19 mouse cellular contexts compared by ENCODE assay signal in the genomic region with DNA sequence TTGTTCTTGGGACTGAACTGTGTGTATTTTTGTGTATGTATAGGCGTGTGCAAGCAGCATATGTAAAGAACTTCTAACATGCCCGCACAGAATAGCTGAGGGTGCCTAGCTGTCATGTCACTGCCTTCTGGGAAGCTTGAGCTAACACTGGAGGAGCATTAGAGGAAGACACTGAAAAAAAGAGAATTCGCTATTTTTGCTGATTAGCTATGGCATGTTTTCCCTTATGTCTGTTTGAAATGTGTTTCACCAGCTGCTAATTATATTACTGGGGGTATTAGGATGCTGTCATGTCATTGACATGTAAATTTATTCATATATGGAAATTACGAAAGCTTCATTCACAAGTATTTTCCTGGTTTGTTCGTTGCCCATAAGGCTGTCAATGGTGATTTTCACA. TPM values are rescaled to one million over a fixed set of nuclear protein-coding genes. Genes with fewer than 3 reads are reported as not detected.
DNase-seq lines count a peak whose midpoint lies in the region; ATAC-seq lines count a peak whose summit lies in the region.
"Had no signal": no experiment of that assay in that cellular context is flagged by ENCODE, and none has a peak within 500 bp of the region (broad histone marks: within the 10 kb centered on the region; RNA-seq: fewer than 3 reads in every experiment).

No protein-coding gene starts in this region.

- no peak overlapping the region for H3K4me2 ChIP-seq in hindbrain, embryonic 12.5 days (replicated peaks)
- H3K4me2 ChIP-seq in lung, embryonic 16.5 days (ENCODE audit: low read depth, low read length), result no peak overlapping the region
- H3K4me2 ChIP-seq in embryonic facial prominence, embryonic 15.5 days (replicated peaks), result no peak overlapping the region
- H3K4me2 ChIP-seq: heart, embryonic 12.5 days; midbrain, embryonic 12.5 days; neural tube, embryonic 12.5 days had no signal

- ATAC-seq in hindbrain, embryonic 12.5 days (ENCODE audit: low FRiP score), result peak; percentile 44
- ATAC-seq in lung, embryonic 16.5 days (ENCODE audit: low read depth), result no peak
- ATAC-seq in embryonic facial prominence, embryonic 15.5 days (ENCODE audit: insufficient number of reproducible peaks, low FRiP score, low TSS enrichment, low read depth), result no peak

- H3K27ac ChIP-seq in hindbrain, embryonic 12.5 days, result peak overlapping the region; percentile 52; the same call in 1 of the 2 replicates
- H3K27ac ChIP-seq in hindbrain, embryonic 10.5 days, result no peak overlapping the region
- H3K27ac ChIP-seq in lung, embryonic 16.5 days (ENCODE audit: low read length), result 0 out of 2 replicates have a peak overlapping the region, but pooled peaks have one; percentile 14
- 0 out of 2 replicates have a peak overlapping the region, but pooled peaks have one; percentile 2 for H3K27ac ChIP-seq in embryonic facial prominence, embryonic 10.5 days (replicated peaks)
- 0 out of 2 replicates have a peak overlapping the region, but pooled peaks have one; percentile 24 for H3K27ac ChIP-seq in embryonic facial prominence, embryonic 15.5 days (replicated peaks)
- H3K27ac ChIP-seq: midbrain, embryonic 12.5 days; neural tube, embryonic 12.5 days had no signal

- peaks cover 3% of the 10 kb centered on the region for H3K4me1 ChIP-seq in hindbrain, embryonic 12.5 days
- peaks cover 15% of the 10 kb centered on the region; the same call in 1 of the 2 replicates for H3K4me1 ChIP-seq in hindbrain, embryonic 10.5 days (replicated peaks)
- peaks cover 13% of the 10 kb centered on the region for H3K4me1 ChIP-seq in lung, embryonic 16.5 days (replicated peaks; ENCODE audit: control insufficient read depth, insufficient read depth, low read length)
- peaks cover 44% of the 10 kb centered on the region for H3K4me1 ChIP-seq in embryonic facial prominence, embryonic 10.5 days
- peaks cover 26% of the 10 kb centered on the region for H3K4me1 ChIP-seq in embryonic facial prominence, embryonic 15.5 days

- H3K36me3 ChIP-seq in hindbrain, embryonic 12.5 days, result no peaks in the 10 kb centered on the region
- H3K36me3 ChIP-seq in hindbrain, embryonic 10.5 days, result 0 out of 2 replicates have a peak, but pooled peaks cover 5% of the 10 kb centered on the region
- peaks cover 7% of the 10 kb centered on the region for H3K36me3 ChIP-seq in lung, embryonic 16.5 days (ENCODE audit: control insufficient read depth, insufficient read depth, low read length)
- H3K36me3 ChIP-seq in embryonic facial prominence, embryonic 10.5 days (replicated peaks), result peaks cover 18% of the 10 kb centered on the region
- peaks cover 18% of the 10 kb centered on the region for H3K36me3 ChIP-seq in embryonic facial prominence, embryonic 15.5 days
- H3K36me3 ChIP-seq: heart, embryonic 12.5 days; midbrain, embryonic 12.5 days; neural tube, embryonic 12.5 days had no signal

- no peak overlapping the region for H3K4me3 ChIP-seq in hindbrain, embryonic 12.5 days
- no peak overlapping the region for H3K4me3 ChIP-seq in hindbrain, embryonic 10.5 days
- no peak overlapping the region for H3K4me3 ChIP-seq in lung, embryonic 16.5 days (ENCODE audit: low read length)
- no peak overlapping the region for H3K4me3 ChIP-seq in embryonic facial prominence, embryonic 10.5 days
- H3K4me3 ChIP-seq in embryonic facial prominence, embryonic 15.5 days (replicated peaks), result no peak overlapping the region
- H3K4me3 ChIP-seq: heart, embryonic 12.5 days; midbrain, embryonic 12.5 days; neural tube, embryonic 12.5 days had no signal

- no peaks in the 10 kb centered on the region for H3K9me3 ChIP-seq in hindbrain, embryonic 12.5 days (replicated peaks)
- H3K9me3 ChIP-seq in hindbrain, embryonic 10.5 days, result 0 out of 2 replicates have a peak, but pooled peaks cover 3% of the 10 kb centered on the region
- H3K9me3 ChIP-seq in lung, embryonic 16.5 days (ENCODE audit: control insufficient read depth, low read length), result no peaks in the 10 kb centered on the region
- peaks cover 2% of the 10 kb centered on the region; the same call in 1 of the 2 replicates for H3K9me3 ChIP-seq in embryonic facial prominence, embryonic 10.5 days
- H3K9me3 ChIP-seq in embryonic facial prominence, embryonic 15.5 days (replicated peaks), result no peaks in the 10 kb centered on the region
- H3K9me3 ChIP-seq: heart, embryonic 12.5 days; midbrain, embryonic 12.5 days; neural tube, embryonic 12.5 days had no signal

- no peaks in the 10 kb centered on the region for H3K27me3 ChIP-seq in hindbrain, embryonic 12.5 days
- no peaks in the 10 kb centered on the region for H3K27me3 ChIP-seq in hindbrain, embryonic 10.5 days (ENCODE audit: insufficient read depth, poor library complexity, severe bottlenecking)
- no peaks in the 10 kb centered on the region for H3K27me3 ChIP-seq in lung, embryonic 16.5 days (ENCODE audit: control insufficient read depth, insufficient read depth, low read depth, low read length)
- H3K27me3 ChIP-seq in embryonic facial prominence, embryonic 10.5 days (replicated peaks; ENCODE audit: low read depth, poor library complexity, severe bottlenecking), result no peaks in the 10 kb centered on the region
- H3K27me3 ChIP-seq in embryonic facial prominence, embryonic 15.5 days, result no peaks in the 10 kb centered on the region; the same call in 1 of the 2 replicates
- H3K27me3 ChIP-seq: heart, embryonic 12.5 days; midbrain, embryonic 12.5 days; neural tube, embryonic 12.5 days; Patski had no signal

- no peak for DNase-seq in hindbrain, embryonic 10.5 days (ENCODE audit: low spot score)
- no peak for DNase-seq in lung, postnatal 14 days
- DNase-seq in embryonic facial prominence, embryonic 10.5 days (ENCODE audit: low spot score), result no peak
- DNase-seq in T-cell, adult 2 months (ENCODE audit: low spot score), result no peak
- no peak for DNase-seq in Muller cell, postnatal 12 days (ENCODE audit: inconsistent ontology term)
- DNase-seq: adrenal gland, postnatal 25 days; cerebellum, adult 9-11 months; gastrocnemius, postnatal 36 days; lung, adult 18-20 months; lung, postnatal 4 days; right cerebral cortex, postnatal 25 days; thymus, postnatal 14 days had no signal

- 59% methylated on average over 5 of the region's 5 CpGs for WGBS in hindbrain, embryonic 12.5 days
- 81% methylated on average over 5 of the region's 5 CpGs for WGBS in hindbrain, embryonic 10.5 days
- 77% methylated on average over 5 of the region's 5 CpGs for WGBS in lung, embryonic 16.5 days
- WGBS in embryonic facial prominence, embryonic 10.5 days, result 91% methylated on average over 5 of the region's 5 CpGs
- 59% methylated on average over 5 of the region's 5 CpGs for WGBS in embryonic facial prominence, embryonic 15.5 days

- H3K9ac ChIP-seq in hindbrain, embryonic 12.5 days, result no peak overlapping the region
- H3K9ac ChIP-seq in lung, embryonic 16.5 days (ENCODE audit: low read length), result no peak overlapping the region
- H3K9ac ChIP-seq in embryonic facial prominence, embryonic 15.5 days, result no peak overlapping the region
- H3K9ac ChIP-seq: midbrain, embryonic 12.5 days; neural tube, embryonic 12.5 days had no signal

RNA-seq across cellular contexts. Expression of a gene that starts 24.9 kb away (rescaled TPM):
- 10.5 and 11.5 TPM in 2 replicates for polyA plus RNA-seq in hindbrain, embryonic 12.5 days (2016; fragmentation: Nextera tagmentation; extraction: Ambion mirVana)
- polyA plus RNA-seq in hindbrain, embryonic 10.5 days (2016; fragmentation: Nextera tagmentation; extraction: Ambion mirVana), result 2.4 and 3.3 TPM in 2 replicates
- 16.4 and 18.3 TPM in 2 replicates for polyA plus RNA-seq in lung, embryonic 16.5 days (2015; fragmentation: Nextera tagmentation; extraction: Ambion mirVana)
- polyA plus RNA-seq in embryonic facial prominence, embryonic 10.5 days (2016; fragmentation: Nextera tagmentation; extraction: Ambion mirVana), result 4.3 and 5.3 TPM in 2 replicates
- 19.1 and 22.3 TPM in 2 replicates for polyA plus RNA-seq in embryonic facial prominence, embryonic 15.5 days (2015; fragmentation: Nextera tagmentation; extraction: Ambion mirVana)
